Mouse (Mus musculus) gastrocnemius, postnatal 4 days (tissue): Measurements from ENCODE around the gene Map4k5. TPM values are rescaled to one million over a fixed set of nuclear protein-coding genes. Genes with fewer than 3 reads are reported as not detected.

ENCODE experiments used
- DNase-seq, 2 experiments: peaks; one replicate each; pipeline ENCODE4 v3.0.0; 2021 to 2022; ENCODE audit warnings: low spot score in 2 of 2, mixed read lengths in 2 of 2
- total RNA-seq, 2 experiments: library from RNA; stranded (reverse); gene quantifications; 2 replicates each; pipeline ENCODE4 v1.2.3; 2021

Map4k5 gene
- total RNA-seq, 2 experiments from 2014 or later, result 33.7 to 40.4 TPM

- peak; percentile 26 to 37 for DNase-seq
Observed at GRCm38 (mm10) chr12:69790530-69791505, 102.2 kb downstream of the Map4k5 start, which contains the start of gene Cdkl1. TSS of gene Cdkl1 (minus strand) at chr12:69791267.

- DNase-seq, result no peak
Observed at GRCm38 (mm10) chr12:69789766-69790529, 103.1 kb downstream of the Map4k5 start.

DNA sequence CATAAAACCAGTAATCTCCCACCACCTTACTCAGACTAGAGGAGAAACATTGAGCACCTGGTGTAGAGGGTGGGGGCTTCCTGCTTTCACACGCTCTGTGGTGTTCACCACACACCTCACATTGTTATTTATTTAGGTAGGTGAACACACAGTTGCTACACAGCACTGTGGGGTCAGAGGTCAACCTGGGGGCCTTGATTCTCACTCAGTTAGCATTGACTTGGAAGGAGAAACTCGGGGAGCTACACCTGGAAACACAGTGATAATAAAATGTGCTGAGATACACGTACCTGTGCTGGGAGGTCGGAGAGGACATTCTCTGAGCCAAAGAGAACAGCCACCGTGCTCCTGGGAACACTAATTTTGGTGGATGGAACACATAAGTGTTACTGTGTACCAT is 104.6 kb downstream of the Map4k5 start:
- no peak for DNase-seq

GRCm38 (mm10) chr12:69785471-69785870 is 107.5 kb downstream of the Map4k5 start:
- DNase-seq, result no peak

GRCm38 (mm10) chr12:69783247-69784025 is 109.6 kb downstream of the Map4k5 start:
- DNase-seq, result no peak

- no peak for DNase-seq
Observed at GRCm38 (mm10) chr12:69781935-69782650, 110.9 kb downstream of the Map4k5 start.

GRCm38 (mm10) chr12:69781480-69781879 is 111.5 kb downstream of the Map4k5 start:
- DNase-seq, result no peak

- no peak for DNase-seq
Observed at GRCm38 (mm10) chr12:69777957-69778356, 115.0 kb downstream of the Map4k5 start.

DNA sequence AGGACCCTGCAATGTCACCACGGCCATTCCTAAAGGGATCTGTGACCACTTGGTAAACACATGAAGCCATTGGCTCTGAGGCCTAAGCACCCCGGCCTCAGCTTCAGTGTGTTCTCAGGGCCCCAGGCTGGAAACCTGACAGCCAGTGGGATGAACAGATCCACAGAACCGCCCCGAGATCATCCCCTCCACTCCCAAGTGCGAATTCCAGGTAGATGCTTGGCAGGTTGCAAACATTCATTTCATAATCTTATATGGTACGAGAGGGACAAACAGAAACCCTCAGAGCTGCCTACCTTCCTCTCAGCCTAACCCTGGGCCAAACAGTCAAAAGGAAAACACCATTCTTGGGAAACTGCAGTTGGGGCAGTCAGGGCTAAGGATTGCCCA is 115.7 kb downstream of the Map4k5 start:
- no peak for DNase-seq

DNA sequence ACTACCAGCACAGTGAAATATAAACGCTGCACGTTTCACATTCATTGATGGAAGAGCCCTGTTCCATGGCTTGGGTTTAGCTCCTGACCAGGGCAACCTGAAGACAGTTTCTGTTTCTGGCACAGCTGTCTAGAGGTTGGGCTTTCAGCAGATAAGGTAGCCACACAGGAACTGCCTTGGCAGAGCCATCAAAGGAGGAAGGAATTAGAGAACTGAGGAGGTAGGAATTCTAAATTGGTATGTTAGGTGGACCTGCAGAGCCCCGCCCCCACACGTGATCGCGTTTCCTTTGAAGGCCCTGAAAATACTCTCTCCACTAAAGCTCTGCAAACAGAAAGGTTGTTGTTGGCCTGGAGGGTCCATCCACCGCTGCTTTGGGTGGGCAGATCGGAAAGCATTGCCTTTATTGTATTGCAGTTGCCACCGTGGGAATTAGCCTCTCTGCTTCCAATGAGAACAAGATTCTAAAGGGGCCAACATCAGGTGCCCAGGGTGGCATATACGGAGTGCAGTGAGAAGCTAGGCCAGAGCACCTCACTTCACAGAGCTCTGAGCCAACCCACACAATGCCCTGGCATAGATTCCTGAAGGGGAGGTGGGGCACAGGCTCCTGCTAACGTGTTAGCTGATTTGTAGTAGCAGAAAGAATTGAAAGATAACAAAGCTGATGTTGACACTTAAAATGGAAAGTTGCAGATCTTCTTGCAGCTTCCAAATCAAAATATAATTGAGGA is 116.2 kb downstream of the Map4k5 start:
- DNase-seq, result no peak

DNA sequence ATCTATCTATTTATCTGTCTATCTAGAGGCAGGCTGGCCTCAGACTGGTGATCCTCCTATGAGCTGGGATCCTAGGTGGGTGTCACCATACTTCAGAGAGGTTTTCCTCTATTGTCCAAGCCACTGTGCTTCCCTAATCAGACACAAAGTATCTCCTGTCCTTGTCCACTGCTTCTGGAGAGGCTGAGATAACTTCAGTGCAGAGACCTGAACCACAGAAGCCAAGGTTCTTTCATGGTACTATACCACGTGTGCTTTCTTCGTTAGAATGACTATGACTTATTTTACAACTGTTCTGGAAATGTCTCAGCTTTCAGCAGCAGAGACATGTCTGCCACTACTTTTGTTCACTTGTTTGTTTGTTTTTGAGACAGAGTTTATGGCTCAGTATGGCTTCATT is 124.2 kb downstream of the Map4k5 start:
- DNase-seq, result no peak

DNA sequence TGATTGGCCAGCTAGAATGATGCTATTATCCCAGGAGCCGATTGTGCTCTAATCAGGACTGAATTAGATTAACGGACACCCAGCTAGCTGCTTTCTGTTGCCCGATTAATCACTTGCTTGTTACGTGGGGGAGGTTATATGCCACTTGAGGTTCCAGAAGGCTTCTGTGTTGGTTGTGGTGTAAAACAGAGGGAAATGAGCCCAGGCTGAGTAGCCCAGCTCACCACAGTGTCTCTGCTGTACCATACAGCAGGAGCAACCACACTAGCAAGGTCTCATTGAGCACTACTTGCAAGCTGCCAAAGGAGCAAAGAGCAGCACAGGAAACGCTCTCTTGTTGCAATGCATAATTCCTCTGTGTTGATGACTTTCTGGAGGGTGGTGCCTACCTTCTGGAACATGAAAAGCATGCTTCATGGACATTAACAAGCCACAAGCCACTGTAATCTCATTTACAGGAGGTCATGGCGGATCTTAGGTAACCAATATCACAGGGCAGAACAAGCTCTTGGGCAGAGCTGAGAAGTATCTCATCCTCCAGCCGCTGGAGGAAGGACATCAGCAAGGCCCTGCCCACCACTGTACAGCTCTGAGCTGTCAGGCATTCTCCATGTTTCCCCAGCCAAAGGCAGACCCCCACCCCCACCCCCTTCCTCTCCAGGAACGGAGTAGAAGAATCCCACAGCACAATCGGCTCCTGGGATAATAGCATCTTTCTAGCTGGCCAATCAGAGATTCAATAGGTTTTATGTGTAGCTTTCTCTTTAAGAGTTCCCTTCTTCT is 125.3 kb downstream of the Map4k5 start:
- DNase-seq, result no peak

DNA sequence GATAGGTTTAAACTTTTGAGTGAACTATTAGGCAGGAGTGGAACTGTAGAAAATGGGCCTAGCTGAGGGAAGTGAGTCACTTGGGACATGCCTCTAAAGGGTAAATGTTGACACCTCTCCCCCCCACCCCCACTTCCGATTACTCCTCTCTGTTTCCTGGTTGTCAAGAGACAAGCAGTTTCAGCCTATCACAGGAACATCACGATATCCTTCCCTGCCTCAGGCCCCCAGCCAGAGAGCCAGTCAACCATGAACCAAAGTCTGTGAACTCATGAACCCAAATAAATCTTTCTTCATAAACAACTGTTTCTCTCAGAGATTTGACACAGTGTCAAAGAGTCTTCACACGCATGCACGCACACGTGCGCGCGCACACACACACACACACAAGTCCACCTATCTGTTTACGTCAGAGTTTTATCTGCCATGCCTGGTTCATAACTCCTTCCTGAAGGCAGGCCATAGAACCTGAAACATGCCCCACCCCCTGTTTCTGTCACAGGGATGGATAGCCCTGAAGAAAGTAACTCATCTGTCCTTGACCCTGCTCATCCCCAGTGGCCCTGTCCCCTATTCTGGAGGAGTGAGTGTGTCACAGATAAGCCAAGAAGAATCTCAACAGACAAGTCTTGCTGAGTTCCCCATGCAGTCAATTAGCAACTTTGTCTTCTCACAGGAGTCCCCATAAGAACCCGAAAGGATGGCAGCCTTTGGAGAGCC is 126.7 kb downstream of the Map4k5 start:
- DNase-seq, result no peak

DNA sequence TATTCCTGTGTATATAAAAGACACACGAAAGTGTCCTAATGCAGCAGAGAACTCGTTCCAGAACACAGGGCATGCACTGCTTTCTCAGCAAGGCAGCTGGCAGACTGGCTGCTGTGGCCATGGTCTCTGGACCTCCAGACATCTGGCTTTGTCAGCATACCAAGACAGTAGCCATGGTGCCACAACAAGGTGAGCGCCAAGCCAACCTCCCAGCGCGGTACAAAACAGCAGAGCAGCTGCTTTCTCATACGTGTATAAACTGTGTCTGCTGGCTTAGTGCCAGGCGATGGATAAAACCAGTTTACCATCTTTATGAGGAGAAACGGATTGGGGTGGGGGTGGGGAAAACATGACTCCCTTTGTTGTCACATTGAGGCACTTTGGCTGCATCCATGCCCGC is 127.5 kb downstream of the Map4k5 start:
- DNase-seq, result no peak

GRCm38 (mm10) chr12:69761603-69762002 is 131.4 kb downstream of the Map4k5 start:
- DNase-seq, result no peak

DNA sequence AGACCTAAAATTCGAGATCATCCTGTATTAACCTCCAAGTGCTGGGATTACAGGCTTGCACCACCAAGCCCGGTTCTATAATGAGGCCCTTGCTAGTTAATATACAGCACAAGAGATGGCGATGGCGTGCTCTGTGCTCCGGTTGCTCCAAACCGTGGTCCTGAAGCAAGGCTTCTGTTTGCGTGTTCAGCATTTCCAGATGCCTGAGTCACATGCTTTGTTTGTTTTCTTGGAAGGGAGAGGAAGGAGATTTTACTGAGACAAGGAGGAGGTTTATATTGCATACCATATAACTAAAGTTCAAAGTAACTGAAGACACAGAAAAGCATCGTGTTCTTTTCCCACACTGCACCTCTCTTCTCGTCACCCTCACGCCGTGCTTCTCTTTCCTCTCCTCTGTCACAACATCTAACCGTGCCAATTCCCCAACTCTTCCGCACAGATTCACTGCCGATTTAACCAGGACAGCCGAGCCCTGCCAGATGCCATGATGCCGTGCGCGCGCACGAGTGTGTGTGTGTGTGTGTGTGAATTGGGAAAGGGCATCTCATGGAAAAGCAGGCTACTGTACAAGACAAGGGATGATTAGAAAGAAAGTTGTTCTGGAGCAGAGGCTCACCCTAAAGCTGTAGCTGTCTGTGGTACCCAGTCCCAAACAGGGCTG is 132.1 kb downstream of the Map4k5 start:
- no peak for DNase-seq

DNA sequence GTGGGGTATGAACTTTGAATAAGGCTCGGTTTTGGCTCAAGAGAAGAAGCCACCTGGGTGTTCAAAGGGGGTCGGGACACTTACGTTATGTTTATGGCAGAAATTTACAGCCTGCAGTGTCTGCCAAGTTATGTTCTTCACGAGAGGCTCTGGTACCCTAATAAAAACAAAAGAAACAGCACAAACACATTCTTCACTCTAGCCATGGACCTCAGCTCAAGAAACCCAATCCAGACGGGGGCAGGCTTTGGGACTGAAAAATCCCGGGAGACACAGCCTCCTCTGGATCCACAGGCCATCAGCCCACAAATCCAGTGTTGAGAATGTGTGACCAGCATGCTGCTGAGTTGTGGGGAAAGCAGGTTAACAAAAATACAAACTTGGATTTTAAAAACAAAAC is 133.0 kb downstream of the Map4k5 start:
- no peak for DNase-seq
